Mouse (Mus musculus): ENCODE measurements around the gene Olfr1052. TPM values are rescaled to one million over a fixed set of nuclear protein-coding genes. Genes with fewer than 3 reads are reported as not detected.
"Not testable (repeated sequence)": the region's sequence is repeated elsewhere in the genome, so short reads cannot be mapped to it uniquely, and the experiment has no call there.

Olfr1052 gene
- not detected for polyA plus RNA-seq (2021)

- no peaks in the 10 kb centered on the region for H3K27me3 ChIP-seq
- POLR2A ChIA-PET = no interaction called here
- CTCF ChIA-PET = no interaction called here
- DNase-seq (ENCODE audit: low read depth, low spot score) (no peak), ATAC-seq (no peak)
- no peak for TF ChIP-seq CTCF (IDR thresholded peaks at IDR 0.05)
- in situ Hi-C loops (cut with MboI; ENCODE audit: low pct_unique_long_range_greater_than_20kb) = no loop called here
Measured at GRCm38 (mm10) chr2:86292155-86292554, at the start of gene Olfr1052. Gene Olfr1052 (plus strand): TSS chr2:86292455.

GRCm38 (mm10) chr2:86258228-86258627 is 34.0 kb upstream of the Olfr1052 start, which contains the start of gene Olfr1049:
Gene Olfr1049 (minus strand): TSS chr2:86258328.
- POLR2A ChIA-PET; CTCF ChIA-PET; in situ Hi-C loops (cut with MboI; ENCODE audit: low pct_unique_long_range_greater_than_20kb); ATAC-seq; DNase-seq (ENCODE audit: low read depth, low spot score); H3K27me3 ChIP-seq: not testable (repeated sequence)

DNA sequence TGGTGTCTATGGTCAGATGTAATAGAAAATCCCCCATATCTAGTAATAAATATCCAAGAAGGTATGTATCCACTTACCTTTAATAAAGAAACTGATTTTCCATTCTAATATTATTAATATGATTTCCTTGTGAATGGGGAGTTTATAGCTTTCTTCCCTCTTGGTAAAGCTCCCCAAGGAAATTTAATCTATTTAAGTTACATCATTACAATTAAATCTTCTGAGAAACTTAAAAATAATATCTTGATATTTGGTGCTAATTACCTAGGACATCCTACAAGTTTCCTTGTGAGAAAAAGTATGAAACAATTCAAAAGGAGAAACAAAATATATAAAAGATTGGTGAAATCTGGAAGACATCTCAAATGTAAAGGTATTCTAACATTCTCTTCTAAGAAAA is 13.3 kb upstream of the Olfr1052 start, which contains the start of gene Olfr1051:
Gene Olfr1051 (minus strand): TSS at position 101 of the 400 bp plus-strand sequence.
- DNase-seq (ENCODE audit: low read depth, low spot score); ATAC-seq; POLR2A ChIA-PET; H3K27me3 ChIP-seq; CTCF ChIA-PET; in situ Hi-C loops (cut with MboI; ENCODE audit: low pct_unique_long_range_greater_than_20kb): not testable (repeated sequence)

GRCm38 (mm10) chr2:86315184-86315583 is 22.9 kb downstream of the Olfr1052 start, which contains the start of gene Olfr1053:
Gene Olfr1053 (minus strand): TSS chr2:86315284.
- DNase-seq (ENCODE audit: low read depth, low spot score) (no peak), ATAC-seq (no peak)
- ChIA-PET POLR2A (no interaction called here), CTCF (no interaction called here)
- in situ Hi-C loops (cut with MboI; ENCODE audit: low pct_unique_long_range_greater_than_20kb) = no loop called here
- TF ChIP-seq CTCF (IDR thresholded peaks at IDR 0.05) = no peak
- H3K27me3 ChIP-seq = no peaks in the 10 kb centered on the region

DNA sequence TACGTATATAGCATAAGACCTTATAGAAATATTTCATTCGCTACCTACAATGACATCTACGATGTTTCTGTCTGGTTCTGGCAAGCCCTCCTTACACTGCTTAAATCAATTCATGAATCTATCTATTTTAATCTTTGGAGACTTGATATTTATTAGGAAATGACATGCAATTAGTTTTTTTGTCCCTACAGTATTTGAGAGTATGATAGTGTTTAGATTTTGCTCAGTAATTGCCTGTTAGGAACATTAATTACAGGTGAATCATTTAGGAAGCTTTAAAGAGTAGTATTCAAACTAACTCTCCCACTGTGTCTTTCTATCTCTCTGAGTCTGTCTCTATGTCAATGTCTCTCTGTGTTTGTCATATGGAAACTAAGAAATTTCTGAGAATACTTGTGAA is 43.1 kb downstream of the Olfr1052 start, which contains the start of gene Olfr1054:
Gene Olfr1054 (minus strand): TSS at position 101 of the 400 bp plus-strand sequence.
- in situ Hi-C loops (cut with MboI; ENCODE audit: low pct_unique_long_range_greater_than_20kb) = no loop called here
- no peaks in the 10 kb centered on the region for H3K27me3 ChIP-seq
- CTCF ChIA-PET = no interaction called here
- ATAC-seq = no peak
- DNase-seq (ENCODE audit: low read depth, low spot score) = no peak
- POLR2A ChIA-PET = no interaction called here
- no peak for TF ChIP-seq CTCF (IDR thresholded peaks at IDR 0.05)

Other genes starting within 250 kb of the Olfr1052 start
- not detected for gene Olfr1034, start 246.6 kb upstream of the Olfr1052 start, polyA plus RNA-seq (2021)
- gene Olfr1036, start 218.5 kb upstream of the Olfr1052 start, polyA plus RNA-seq (2021) = not detected
- not detected for gene Olfr1037, start 205.1 kb upstream of the Olfr1052 start, polyA plus RNA-seq (2021)
- gene Olfr1039, start 156.5 kb upstream of the Olfr1052 start, polyA plus RNA-seq (2021) = not detected
- not detected for gene Olfr1040, start 145.7 kb upstream of the Olfr1052 start, polyA plus RNA-seq (2021)
- gene Olfr1042, start 130.6 kb upstream of the Olfr1052 start, polyA plus RNA-seq (2021) = not detected
- gene Olfr1043, start 124.9 kb upstream of the Olfr1052 start, polyA plus RNA-seq (2021) = not detected
- not detected for gene Olfr1044, start 114.6 kb upstream of the Olfr1052 start, polyA plus RNA-seq (2021)
- not detected for gene Olfr52, start 106.8 kb upstream of the Olfr1052 start, polyA plus RNA-seq (2021)
- gene Olfr1045, start 89.4 kb upstream of the Olfr1052 start, polyA plus RNA-seq (2021) = not detected
- not detected for gene Olfr1046, start 73.1 kb upstream of the Olfr1052 start, polyA plus RNA-seq (2021)
- not detected for gene Olfr1047, start 61.1 kb upstream of the Olfr1052 start, polyA plus RNA-seq (2021)
- not detected for gene Olfr1048, start 52.2 kb upstream of the Olfr1052 start, polyA plus RNA-seq (2021)
- not detected for gene Olfr1049, start 34.1 kb upstream of the Olfr1052 start, polyA plus RNA-seq (2021)
- not detected for gene Olfr1051, start 13.4 kb upstream of the Olfr1052 start, polyA plus RNA-seq (2021)
- gene Olfr1053, start 22.8 kb downstream of the Olfr1052 start, polyA plus RNA-seq (2021) = not detected
- gene Olfr1054, start 43.0 kb downstream of the Olfr1052 start, polyA plus RNA-seq (2021) = not detected
- gene Olfr1055, start 57.8 kb downstream of the Olfr1052 start, polyA plus RNA-seq (2021) = not detected
- not detected for gene Olfr1056, start 70.0 kb downstream of the Olfr1052 start, polyA plus RNA-seq (2021)
- not detected for gene Olfr1057, start 85.9 kb downstream of the Olfr1052 start, polyA plus RNA-seq (2021)
- not detected for gene Olfr1058, start 96.1 kb downstream of the Olfr1052 start, polyA plus RNA-seq (2021)
- not detected for gene Olfr1061, start 121.6 kb downstream of the Olfr1052 start, polyA plus RNA-seq (2021)
- not detected for gene Olfr1062, start 134.3 kb downstream of the Olfr1052 start, polyA plus RNA-seq (2021)
- not detected for gene Olfr1065, start 158.1 kb downstream of the Olfr1052 start, polyA plus RNA-seq (2021)
- gene Olfr1066, start 163.8 kb downstream of the Olfr1052 start, polyA plus RNA-seq (2021) = not detected
- gene Olfr228, start 194.9 kb downstream of the Olfr1052 start, polyA plus RNA-seq (2021) = not detected
- not detected for gene Olfr1076, start 216.0 kb downstream of the Olfr1052 start, polyA plus RNA-seq (2021)